Mouse (Mus musculus): ENCODE results near the gene Ift46.
"Not testable (repeated sequence)": the region's sequence is repeated elsewhere in the genome, so short reads cannot be mapped to it uniquely, and the experiment has no call there.

Ift46 gene

GRCm38 (mm10) chr9:44735886-44736285, 31.8 kb upstream of the Ift46 start:
- no peak for DNase-seq (ENCODE audit: low spot score in 2 of 2)

GRCm38 (mm10) chr9:44736301-44736700, 31.4 kb upstream of the Ift46 start:
- no peak for DNase-seq (ENCODE audit: low spot score in 2 of 2)

GRCm38 (mm10) chr9:44737240-44737949, 30.3 kb upstream of the Ift46 start:
- no peak for DNase-seq (ENCODE audit: low spot score in 2 of 2)

GRCm38 (mm10) chr9:44740663-44741192, 27.0 kb upstream of the Ift46 start:
- DNase-seq (ENCODE audit: low spot score in 2 of 2): no peak

- DNase-seq (ENCODE audit: low spot score in 2 of 2): no peak
Observed at GRCm38 (mm10) chr9:44745371-44745770, 22.3 kb upstream of the Ift46 start.

- no peak for DNase-seq (ENCODE audit: low spot score in 2 of 2)
Observed at GRCm38 (mm10) chr9:44746666-44747065, 21.0 kb upstream of the Ift46 start.

GRCm38 (mm10) chr9:44747341-44747740, 20.4 kb upstream of the Ift46 start:
- no peak for DNase-seq (ENCODE audit: low spot score in 2 of 2)

- no peak for DNase-seq (ENCODE audit: low spot score in 2 of 2)
Observed at GRCm38 (mm10) chr9:44748473-44748872, 19.2 kb upstream of the Ift46 start.

GRCm38 (mm10) chr9:44760873-44761272, 6.8 kb upstream of the Ift46 start:
- no peak for DNase-seq (ENCODE audit: low spot score in 2 of 2)

GRCm38 (mm10) chr9:44768029-44768394, 304 bp downstream of the Ift46 start:
- not testable (repeated sequence) for DNase-seq (ENCODE audit: low spot score in 2 of 2)

GRCm38 (mm10) chr9:44771376-44771775, 3.7 kb downstream of the Ift46 start:
- DNase-seq (ENCODE audit: low spot score in 2 of 2): no peak

- no peak for DNase-seq (ENCODE audit: low spot score in 2 of 2)
Observed at GRCm38 (mm10) chr9:44772392-44772749, 4.7 kb downstream of the Ift46 start.

- peak; percentile 95 to 98 for DNase-seq (ENCODE audit: low spot score in 2 of 2)
Observed at GRCm38 (mm10) chr9:44772750-44773651, 5.3 kb downstream of the Ift46 start.

- no peak for DNase-seq (ENCODE audit: low spot score in 2 of 2)
Observed at GRCm38 (mm10) chr9:44792842-44793241, 25.1 kb downstream of the Ift46 start.

- DNase-seq (ENCODE audit: low spot score in 2 of 2): no peak
Observed at GRCm38 (mm10) chr9:44798298-44798697, 30.6 kb downstream of the Ift46 start.

GRCm38 (mm10) chr9:44799102-44799957, 31.6 kb downstream of the Ift46 start, which contains the start of gene Tmem25:
Tmem25 (minus strand) TSS chr9:44799307.
- DNase-seq (ENCODE audit: low spot score in 2 of 2): peak; percentile 87 to 89

- DNase-seq (ENCODE audit: low spot score in 2 of 2): no peak
Observed at GRCm38 (mm10) chr9:44799958-44800324, 32.2 kb downstream of the Ift46 start.

- no peak for DNase-seq (ENCODE audit: low spot score in 2 of 2)
Observed at GRCm38 (mm10) chr9:44801669-44802068, 34.0 kb downstream of the Ift46 start.

- no peak for DNase-seq (ENCODE audit: low spot score in 2 of 2)
Observed at GRCm38 (mm10) chr9:44802808-44803450, 35.2 kb downstream of the Ift46 start, which contains the start of gene Ttc36. Ttc36 (minus strand) TSS chr9:44803072.

- no peak for DNase-seq (ENCODE audit: low spot score in 2 of 2)
Observed at GRCm38 (mm10) chr9:44804678-44805077, 37.0 kb downstream of the Ift46 start.

- DNase-seq (ENCODE audit: low spot score in 2 of 2): no peak
Observed at GRCm38 (mm10) chr9:44805536-44805935, 37.8 kb downstream of the Ift46 start.

All from right cerebral cortex, adult 2 months (tissue).